Mouse (Mus musculus) spleen, postnatal 36 days (tissue): Measurements from ENCODE around the gene Ndufs7.

ENCODE experiments used
- DNase-seq, 2 experiments: peaks; one replicate each; pipeline ENCODE4 v3.0.0; 2022; ENCODE audit warnings: low spot score in 2 of 2, mixed read lengths in 1 of 2

Ndufs7 gene

DNA sequence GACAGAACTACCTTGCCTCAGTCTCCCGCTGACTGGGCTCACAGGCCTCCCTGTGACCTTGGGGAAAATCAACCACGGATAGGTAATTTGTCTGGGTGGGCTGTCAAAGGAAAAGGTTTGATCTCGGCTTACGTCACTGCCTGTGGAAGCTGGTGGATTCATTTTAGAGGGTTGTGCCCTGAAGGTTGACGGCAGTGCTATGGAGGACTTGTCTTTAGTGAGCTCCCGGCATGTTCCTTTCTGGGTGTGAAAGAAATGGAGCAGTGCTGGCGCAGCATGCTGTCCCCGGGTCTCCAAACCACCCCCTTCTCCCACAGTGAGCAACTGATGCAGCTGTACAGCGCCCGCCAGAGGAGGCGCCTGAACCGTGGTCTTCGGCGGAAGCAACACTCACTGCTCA is 44.4 kb downstream of the Ndufs7 start:
- no peak for DNase-seq

DNA sequence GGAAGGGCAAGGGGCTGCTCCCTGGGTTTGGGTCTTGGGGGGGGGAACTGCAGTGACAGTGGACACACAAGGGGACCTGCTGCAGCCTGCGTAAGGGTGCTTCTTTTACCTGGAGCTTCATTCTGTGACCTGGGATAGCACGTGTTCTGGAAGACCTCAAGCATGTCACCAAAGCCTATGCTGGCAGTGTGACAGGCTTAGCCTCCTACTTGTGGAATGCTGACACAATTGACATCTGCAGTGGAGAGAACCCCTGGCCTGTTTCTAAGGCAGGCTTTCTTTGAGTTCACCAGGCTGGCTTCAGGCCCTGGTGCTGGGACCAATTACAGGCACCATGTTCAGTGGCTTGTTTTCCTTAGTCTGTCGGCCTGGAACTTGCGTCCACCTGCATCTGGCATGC is 45.4 kb downstream of the Ndufs7 start:
- no peak for DNase-seq

DNA sequence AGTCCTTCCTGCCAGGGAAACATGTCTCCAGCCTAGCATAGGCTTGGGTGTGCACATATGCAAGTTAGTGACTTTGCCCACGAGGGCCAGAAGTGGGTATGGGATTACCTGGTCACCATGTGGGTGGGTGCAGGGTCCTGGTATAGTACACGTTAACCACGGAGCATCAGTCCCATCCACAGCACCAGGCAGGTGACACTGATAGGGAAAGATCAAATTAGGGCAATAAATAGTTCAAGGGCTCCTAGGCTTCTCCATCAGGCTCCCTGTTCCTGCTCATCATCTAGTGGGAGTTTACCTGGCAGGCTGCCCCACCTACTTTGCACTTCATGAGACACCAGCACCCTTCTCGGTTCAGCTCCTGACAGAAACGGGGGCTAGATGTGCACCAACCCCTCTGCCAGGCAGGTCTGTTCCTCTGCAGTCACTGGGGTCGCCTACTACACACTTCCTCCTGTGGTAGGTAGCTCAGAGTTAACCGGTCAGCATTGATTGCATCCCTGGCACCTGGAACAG is 45.9 kb downstream of the Ndufs7 start:
- no peak for DNase-seq

DNA sequence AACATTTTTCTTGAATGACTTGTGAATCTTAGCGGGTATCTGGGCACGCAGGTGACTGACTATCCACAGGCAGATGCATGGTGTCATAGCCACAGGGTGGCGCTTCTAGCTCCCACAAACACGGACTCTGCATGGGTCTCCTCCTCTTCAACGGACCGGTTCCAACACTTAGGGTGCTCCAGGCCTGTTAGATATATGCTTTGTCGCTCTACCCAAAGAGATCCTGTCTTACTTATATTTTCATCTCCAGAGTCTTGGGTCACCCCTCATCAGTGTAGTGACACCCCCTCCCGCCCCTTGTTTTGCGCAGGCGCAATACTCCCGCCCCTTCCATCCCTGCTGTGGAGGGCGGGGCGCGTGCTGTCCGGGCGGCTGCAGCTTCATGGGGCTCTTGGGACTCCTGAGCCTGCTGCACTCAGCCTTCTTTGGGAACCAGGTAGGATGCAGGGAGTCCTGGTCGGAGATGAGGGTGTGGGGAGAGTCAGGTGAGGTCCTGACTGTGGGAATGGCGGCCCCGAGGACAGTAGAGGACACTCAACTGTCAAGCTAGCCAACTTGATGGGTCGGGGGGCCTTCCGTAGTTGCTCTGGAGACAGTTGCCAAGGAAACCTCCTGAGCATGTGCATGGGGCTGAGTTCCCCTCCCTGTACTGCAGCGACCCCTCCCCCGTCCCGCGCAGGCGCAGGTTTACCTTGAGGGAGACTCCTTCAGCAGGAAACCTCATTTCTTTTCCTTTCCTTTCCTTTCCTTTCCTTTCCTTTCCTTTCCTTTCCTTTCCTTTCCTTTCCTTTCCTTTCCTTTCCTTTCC is 46.9 kb downstream of the Ndufs7 start, which contains the start of gene Apc2:
Apc2 (plus strand) TSS at position 360 of the 808 bp plus-strand sequence.
- DNase-seq = peak; percentile 69 to 77

DNA sequence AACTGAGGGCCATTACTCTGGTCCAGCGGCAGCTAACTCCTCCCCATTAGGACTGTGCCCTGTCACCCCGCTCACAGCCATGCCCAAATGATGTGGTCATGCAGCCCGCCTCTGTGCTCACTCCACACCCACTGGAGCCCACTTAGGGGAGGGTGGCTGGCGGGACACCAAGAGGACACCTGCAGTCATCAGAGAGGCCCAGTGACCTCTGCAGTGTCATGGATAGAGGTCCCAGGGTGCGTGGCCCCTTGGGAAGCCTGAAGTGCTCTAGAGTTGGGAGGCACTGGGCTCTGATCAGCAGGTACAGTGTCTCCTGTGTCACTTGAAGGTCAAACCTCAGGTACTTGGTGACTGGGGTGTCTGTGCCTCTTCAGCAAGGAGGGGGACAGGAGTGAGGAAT is 47.9 kb downstream of the Ndufs7 start:
- no peak for DNase-seq

DNA sequence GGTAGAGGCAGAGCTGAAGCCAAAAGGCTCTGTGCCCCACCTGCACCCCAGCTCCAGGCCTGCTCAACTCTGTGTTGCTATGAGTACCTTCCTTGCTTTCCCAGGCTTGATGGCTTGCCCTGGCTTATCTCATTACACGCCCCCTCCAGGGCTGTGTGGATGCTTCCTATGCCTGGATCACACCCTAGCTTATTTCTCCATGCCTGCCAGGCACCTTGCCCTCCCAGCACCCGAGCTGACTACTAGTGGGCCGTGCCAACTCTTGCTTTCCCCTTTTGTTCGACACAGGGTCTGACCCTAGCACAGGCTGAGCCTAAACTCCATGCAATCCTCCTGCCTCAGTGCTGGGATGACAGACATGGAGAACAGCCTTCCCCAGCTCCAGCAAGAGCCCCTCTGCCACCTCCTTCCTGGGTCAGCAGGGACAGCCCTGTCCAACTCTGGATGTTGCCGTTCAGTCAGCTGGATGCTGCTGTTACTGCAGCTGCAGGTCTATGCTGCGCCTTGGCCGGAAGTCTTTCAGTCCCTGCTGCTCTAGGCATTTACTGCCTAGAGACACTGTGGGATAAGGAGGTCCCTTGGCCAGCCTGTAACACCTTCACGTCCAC is 48.7 kb downstream of the Ndufs7 start:
- no peak for DNase-seq

DNA sequence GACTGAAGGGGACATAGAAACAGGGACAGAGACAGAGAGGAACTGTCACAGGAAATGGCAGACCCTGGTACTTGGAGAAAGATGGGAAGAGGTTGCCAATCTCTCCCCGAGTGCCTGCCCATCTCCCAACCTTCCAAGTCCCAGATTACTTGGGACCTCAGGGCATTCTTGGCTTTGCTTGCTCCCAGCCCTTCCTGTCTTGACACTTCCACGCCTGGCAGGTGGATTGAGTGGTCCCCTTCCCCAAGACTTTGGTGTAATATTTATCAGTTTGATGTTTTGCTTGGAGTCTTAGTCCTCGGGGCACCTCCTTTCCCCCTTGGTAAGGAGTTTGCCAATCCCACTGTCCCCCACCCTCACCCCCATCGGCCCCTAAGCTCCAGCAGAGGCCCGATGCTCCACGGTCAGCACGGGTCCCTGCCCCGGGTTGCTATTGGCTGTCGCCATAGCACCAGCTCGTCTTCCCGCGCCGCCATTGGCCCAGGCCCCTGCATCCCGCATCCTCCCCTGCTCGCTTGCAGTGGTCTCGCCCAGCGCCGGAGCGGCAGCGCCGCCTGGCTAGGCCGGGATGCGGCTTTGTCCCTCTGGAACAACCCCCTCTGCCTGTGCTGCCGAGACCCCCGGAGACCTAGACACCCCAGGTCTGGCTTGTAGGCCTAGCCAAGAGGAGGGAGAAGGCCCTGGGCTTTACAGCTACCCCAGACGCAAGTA is 49.8 kb downstream of the Ndufs7 start:
- no peak for DNase-seq

DNA sequence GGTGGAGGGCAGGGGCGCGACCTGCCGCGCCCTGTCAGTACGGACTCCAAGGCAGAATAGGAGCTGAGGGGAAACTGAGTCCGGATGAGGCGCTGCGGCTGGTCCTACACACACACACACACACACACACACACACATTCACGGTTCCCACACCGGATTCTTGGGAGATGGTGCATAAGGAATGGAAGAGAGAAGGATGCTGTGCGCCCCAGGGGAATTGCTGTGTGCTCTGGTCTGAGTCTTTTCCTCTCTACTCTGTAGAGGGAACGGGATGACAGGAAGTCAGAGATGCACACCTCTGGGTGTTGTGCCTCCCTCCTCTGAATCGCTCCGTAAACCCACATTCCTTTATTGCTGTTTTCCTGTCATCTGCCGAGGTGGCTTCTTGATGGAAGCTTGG is 50.4 kb downstream of the Ndufs7 start:
- no peak for DNase-seq

DNA sequence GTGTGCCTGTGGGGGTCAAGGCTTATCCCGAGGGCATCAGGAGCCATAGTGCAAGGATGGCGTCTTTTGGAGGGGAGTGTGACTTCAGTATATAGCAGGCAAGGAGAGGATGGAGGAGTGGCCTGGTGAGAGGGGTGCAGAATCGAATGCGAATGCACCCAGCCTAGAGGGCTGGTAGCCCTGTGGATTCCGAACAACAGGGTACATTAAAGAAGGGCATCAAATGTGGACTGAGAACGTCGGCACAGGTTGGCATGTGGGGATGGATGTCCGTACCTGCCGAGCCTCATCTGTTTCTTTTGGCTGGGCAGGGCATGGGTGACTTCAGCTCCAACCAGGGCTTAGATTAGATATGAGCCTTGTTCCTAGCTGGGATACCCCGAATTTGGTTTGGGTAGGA is 50.9 kb downstream of the Ndufs7 start:
- no peak for DNase-seq

DNA sequence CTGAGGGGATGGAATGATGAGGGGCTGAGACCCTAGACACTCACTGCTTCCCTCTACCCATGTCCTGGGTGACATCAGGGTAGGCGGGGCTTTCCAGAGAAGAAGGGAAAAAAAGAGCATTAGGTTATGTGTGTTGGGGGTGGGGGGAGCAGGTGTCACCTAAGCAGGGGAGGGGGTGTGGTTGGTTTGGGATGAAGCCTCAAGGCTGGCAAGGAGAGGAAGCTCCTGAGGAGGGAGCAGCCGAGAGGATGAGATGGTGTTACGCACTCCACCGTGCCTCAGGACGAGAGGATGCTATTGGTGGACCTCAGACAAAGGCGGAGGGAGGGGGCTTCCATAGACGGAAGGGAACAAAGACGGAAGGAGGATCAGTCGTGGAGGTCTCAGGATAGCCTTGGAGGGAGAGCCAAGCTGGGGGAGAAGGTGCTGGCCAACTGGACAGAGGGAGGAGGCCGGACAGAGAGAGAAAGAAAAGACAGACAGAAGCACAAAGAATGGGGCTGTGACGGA is 51.8 kb downstream of the Ndufs7 start:
- DNase-seq = no peak

DNA sequence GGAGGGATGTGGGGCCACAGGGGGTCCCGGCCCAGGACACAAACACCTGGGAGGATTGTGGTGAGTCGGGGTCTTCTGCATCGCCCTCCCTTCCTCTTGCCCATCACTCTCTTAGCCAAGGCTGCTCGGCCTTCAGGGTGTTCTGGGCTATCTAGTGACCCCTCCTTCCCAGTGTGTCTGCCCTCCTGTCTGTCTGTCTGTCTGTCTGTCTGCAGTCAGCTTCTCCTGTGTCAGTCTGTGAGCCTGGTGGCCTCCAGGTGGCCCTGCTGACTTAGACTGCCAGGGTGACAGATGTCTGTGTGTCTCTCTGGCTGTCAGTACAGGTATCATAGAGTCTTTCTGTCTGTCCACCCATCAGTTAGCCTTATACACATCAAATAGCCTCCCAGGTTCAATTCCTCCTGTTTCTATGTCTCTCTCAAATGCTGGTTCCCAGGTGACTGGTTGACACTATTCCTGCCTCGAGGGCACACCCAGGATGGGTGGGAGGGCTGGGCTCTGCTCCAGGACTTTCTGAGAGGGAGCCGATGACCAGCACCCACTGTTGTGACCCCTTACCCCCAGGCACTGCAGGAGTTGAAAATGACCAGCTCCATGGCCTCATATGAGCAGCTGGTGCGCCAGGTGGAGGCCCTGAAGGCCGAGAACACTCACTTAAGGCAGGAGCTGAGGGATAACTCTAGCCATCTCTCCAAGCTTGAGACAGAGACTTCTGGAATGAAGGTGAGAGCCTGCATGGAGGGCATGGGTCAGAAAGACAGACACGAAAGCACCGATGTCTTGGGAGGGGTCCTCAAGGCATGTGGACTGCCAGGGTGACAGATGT is 52.5 kb downstream of the Ndufs7 start:
- DNase-seq = no peak

DNA sequence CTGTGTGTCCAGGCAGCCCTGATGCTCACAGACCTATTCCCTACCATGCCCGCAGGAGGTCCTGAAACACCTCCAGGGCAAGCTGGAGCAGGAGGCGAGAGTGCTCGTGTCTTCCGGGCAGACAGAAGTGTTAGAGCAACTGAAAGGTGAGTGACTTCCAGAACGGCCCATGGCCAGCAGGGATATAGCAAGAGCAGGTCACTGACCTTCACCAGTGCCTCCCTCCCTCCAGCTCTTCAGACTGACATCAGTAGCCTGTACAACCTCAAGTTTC is 53.1 kb downstream of the Ndufs7 start:
- DNase-seq = no peak

DNA sequence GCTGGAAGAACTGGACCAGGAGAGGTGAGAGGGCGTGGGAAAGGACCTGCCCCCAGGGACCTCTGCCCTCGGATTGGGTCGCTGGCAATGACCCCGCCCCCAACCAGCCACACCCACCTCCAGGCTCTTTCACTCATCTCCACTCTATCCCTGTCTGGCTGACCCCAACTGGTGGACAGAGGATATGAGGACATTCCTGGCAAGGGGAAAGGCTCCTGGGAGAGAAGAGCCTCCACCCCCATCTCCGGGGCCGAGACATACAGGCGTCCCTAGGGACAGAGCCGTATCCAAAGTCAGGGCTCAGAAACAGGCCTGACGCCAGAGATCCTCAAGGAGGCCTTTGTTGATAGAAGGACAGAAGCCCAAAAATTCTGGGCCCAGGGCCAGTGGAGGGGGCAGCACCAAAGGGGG is 53.6 kb downstream of the Ndufs7 start:
- DNase-seq = no peak

DNA sequence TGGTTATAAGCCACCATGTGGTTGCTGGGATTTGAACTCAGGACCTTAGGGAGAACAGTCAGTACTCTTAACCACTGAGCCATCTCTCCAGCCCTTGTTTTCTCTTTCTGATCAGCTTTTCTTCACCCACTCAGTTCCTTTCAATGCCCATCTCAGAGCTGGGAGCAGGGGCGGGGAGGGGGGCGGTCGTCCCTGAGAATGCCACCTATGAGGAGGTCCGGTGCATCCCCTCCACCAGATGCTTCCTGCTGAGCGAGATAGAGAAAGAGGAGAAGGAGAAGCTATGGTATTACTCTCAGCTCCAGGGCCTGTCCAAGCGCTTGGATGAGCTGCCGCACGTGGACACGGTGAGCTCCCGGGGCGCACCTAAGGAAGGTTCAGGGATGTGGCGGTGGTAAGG is 55.5 kb downstream of the Ndufs7 start:
- DNase-seq = no peak

DNA sequence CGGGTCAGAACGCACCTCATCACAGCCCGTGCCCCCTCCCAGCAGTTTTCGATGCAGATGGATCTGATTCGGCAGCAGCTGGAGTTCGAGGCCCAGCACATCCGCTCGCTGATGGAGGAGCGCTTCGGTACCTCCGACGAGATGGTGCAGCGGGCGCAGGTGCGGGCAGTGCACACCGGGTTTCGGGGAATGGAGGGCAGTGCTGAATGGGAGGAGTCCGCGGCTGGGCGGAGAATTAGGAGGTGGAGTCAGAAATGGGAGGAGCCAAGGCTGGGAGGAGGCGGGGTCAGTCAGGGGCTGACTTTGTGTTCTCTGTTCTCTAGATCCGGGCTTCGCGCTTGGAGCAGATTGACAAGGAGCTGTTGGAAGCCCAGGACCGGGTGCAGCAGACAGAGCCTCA is 55.9 kb downstream of the Ndufs7 start:
- peak; percentile 56 to 60 for DNase-seq
